Mouse (Mus musculus): ENCODE measurements around the gene Nanp.
A peak's percentile ranks its signal among the peaks of the same experiment; 100 is the strongest.

Nanp gene

GRCm38 (mm10) chr2:151039232-151039695 lies at the start of gene Nanp, which contains the start of gene Ninl:
TSS of gene Nanp (minus strand) at chr2:151039398.
TSS of gene Ninl (minus strand) at chr2:151039382.
- peak; percentile 91 to 93 for DNase-seq (ENCODE audit: low spot score in 2 of 2)

DNA sequence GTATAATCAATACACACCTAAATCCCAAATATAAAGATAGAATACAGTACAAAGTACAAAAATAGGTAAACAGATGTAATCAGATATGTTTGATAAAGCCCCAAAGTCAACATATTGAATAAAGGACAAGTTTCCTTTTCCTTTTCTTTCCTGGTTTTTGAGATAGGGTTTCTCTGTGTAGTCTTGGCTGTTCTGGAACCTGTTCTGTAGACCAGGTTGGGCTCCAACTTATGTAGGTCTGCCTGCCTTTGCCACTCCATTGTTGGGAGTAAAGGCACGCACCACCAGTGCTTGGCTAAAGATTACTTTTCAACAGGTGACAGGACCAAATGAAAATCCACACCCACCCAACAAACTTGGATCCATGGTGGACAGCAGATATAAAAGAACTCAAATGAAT lies 17.4 kb upstream of the Nanp start:
- no peak for DNase-seq (ENCODE audit: low spot score in 2 of 2)

DNA sequence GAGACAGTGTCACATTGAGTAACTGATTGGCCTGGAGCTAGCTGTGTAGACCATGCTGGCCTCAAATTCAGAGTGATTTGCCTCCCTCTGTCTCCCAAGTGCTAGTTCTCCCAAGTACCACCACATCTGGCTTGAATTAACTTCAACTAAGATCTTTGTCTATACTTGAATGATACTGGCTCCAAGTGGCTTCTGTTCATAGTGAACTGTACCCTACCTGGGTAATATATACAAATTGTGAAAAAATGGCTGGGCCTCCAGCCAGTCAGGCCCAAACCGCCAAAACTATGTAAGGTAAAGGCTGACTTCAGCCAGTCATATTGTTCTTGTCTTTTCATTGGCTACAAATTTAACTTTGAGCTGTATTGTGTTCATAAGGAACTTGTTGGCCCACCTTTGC lies 1.2 kb upstream of the Nanp start:
- no peak for DNase-seq (ENCODE audit: low spot score in 2 of 2)

GRCm38 (mm10) chr2:151039726-151040125 lies 528 bp upstream of the Nanp start:
- no peak for DNase-seq (ENCODE audit: low spot score in 2 of 2)

- no peak for DNase-seq (ENCODE audit: low spot score in 2 of 2)
These were observed 381 bp downstream of the Nanp start for GRCm38 (mm10) chr2:151038811-151039222.

DNA sequence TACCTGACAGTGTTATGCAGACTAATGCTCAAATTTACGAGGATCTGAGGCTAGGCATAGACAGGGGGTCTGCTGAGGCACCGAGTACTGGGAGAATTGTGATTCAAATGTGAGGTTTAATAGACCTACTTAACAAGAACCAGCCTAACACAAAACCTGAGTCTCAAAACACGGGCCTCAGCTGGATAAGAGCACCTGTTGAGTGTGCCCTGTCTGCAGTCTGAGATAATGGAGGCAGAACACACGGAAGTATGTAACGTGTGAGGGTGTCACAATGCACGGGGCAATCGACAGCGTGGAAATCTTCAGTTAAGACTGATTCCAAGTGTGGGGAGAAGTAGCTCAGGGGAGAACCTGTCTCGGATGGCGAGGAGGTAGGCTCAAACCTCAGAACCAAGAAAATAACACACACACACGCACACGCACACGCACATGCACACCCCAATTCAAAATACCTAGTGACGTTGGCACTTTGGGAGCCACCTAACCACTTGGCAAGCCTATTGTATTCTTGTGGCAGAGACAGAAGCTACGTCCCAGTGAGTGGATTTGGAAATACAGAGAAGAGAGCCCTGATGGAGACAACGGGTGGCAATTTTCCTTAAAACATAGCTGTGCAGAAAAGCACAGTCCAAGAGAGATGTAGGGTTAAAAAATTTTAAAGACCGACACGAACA lies 1.2 kb downstream of the Nanp start:
- DNase-seq (ENCODE audit: low spot score in 2 of 2) = no peak

GRCm38 (mm10) chr2:151037292-151037691 lies 1.9 kb downstream of the Nanp start:
- no peak for DNase-seq (ENCODE audit: low spot score in 2 of 2)

- DNase-seq (ENCODE audit: low spot score in 2 of 2) = no peak
These were observed 2.5 kb downstream of the Nanp start for GRCm38 (mm10) chr2:151036721-151037120.

- no peak for DNase-seq (ENCODE audit: low spot score in 2 of 2)
These were observed 4.8 kb downstream of the Nanp start for GRCm38 (mm10) chr2:151034435-151034834.

DNA sequence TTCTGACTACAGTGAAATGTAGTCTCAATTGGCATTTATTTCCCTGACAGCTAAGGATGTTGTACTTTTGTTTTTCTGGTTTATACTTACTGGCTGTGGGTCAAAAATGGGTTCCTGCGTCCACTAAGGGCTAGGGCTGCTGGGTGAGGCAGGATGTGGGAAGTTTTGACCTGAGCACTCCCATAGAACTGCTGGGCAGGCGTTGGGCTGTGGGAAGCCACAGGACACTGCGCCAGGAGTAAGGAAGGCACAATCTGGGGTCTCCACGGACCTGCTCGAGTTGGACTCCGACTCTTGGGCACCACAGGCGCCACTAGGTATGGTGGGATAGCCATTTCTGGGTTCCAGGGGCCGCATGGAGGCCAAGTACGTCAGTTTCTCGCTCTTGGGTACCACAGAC lies 18.0 kb downstream of the Nanp start:
- no peak for DNase-seq (ENCODE audit: low spot score in 2 of 2)

DNA sequence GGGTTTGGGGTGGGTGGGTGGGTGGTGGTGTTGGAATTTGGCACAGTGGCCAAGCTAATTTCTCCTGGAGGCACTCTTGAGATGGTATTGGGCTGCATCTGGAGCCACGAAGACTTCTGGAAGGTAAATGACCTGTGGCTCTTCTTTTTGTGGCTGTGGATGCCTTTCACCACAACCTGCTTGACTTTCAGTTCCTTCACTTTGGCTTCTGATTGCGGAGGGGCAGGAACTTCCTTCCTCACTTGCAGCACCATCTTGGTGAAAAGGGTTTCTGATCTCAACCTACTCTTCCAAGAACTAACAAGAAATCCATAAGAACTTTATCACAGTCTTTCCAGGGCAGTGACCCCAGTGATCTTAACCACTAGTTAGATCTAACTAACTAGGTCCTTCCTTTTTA lies 23.9 kb downstream of the Nanp start:
- no peak for DNase-seq (ENCODE audit: low spot score in 2 of 2)

GRCm38 (mm10) chr2:151011273-151011672 lies 27.9 kb downstream of the Nanp start:
- no peak for DNase-seq (ENCODE audit: low spot score in 2 of 2)

DNA sequence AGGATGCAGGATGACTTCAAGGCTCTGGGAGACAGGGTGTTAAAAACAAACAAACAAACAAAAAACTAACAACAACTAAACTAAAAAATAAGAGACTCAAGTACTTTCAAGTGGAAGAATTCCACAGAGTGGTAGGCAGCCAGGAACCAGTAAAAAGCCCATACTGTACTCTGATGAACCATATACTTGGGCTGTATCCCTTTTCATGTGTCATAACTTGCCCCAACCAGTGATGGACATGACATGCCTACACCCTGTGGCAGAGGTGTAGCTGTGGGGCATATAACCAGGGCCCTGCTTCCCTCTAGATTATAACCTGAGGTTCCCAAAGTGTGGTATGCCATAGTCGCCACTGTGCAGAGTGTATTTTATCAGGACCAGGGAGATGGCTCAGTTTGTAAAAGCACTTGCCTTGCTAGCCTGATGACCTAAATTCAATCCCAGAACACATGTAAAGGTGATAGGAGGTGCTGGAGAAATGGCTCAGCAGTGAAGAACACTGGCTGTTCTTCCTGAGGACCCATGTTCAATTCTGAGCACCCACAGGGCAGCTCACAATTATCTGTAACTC lies 29.6 kb downstream of the Nanp start:
- DNase-seq (ENCODE audit: low spot score in 2 of 2) = no peak

DNA sequence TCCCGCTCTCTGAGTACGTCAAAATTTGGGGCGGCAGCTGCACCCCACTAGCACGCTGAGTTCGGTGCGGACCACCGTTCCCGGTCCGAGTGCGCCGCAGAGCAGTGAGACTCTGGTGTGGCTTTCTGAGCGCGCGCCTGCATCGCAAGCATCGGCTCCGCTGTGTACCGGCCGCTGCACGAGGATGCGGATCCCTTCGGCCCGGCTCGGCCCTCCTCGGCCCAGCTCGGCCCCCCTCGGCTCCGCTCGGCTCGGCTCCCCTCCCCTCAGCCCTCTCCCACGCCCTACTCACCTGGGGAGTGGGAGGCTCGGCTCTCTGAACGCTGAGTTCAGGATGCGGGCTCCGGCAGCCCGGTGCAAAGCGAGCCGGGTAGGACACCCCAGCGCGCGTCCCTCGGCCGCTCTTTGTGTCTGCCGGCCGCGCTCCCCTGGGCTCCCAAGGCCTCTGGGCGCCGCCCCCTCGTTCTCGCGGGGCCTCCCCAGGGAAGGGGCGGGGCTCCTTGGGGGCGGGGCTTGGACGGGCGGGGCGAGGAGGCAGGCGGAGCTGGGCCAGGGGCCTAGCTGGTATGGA lies 30.2 kb downstream of the Nanp start:
- DNase-seq (ENCODE audit: low spot score in 2 of 2) = peak; percentile 64 to 71

DNA sequence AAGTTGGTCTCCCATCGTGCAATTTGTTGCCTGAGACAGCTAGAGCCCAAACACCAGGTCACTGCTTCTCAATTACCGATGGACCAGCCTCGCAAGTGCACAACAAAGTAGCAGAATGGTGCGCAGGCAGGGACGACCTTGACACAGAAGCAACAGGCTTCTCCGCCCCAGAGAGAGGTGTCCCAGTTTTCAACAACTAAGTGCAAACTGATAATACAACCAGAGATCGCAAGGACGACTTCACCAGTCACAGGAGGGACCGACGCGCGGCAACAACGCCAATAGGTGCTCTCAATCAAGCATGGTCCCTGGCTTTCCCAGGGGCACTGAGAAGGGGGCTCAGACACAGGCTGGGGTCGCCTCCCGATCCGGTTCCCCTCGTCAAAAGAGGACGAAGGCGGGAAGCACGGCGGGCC lies 30.7 kb downstream of the Nanp start:
- no peak for DNase-seq (ENCODE audit: low spot score in 2 of 2)

GRCm38 (mm10) chr2:151008006-151008405 lies 31.2 kb downstream of the Nanp start:
- no peak for DNase-seq (ENCODE audit: low spot score in 2 of 2)

GRCm38 (mm10) chr2:151006281-151006945 lies 32.8 kb downstream of the Nanp start:
- no peak for DNase-seq (ENCODE audit: low spot score in 2 of 2)

DNA sequence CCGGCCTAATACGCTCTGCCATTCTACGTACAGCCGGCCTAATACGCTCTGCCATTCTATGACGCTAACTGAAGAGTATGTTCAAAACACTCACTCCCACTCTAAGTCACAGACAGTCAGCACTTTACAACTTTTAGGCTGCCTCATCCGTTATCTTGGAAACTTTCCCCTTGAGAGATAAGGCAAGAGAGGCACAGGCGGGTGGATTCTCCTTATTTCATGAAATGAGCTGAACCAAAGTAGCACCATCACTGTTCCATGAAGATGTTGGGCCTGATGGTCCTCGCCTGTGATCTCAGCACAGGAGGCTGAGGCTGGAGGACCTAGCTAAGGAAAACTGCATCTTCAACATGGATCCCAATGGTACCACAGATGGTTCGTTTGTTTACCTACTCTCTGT lies 34.8 kb downstream of the Nanp start:
- no peak for DNase-seq (ENCODE audit: low spot score in 2 of 2)

- DNase-seq (ENCODE audit: low spot score in 2 of 2) = no peak
These were observed 35.4 kb downstream of the Nanp start for GRCm38 (mm10) chr2:151003796-151004195.

- no peak for DNase-seq (ENCODE audit: low spot score in 2 of 2)
These were observed 37.5 kb downstream of the Nanp start for GRCm38 (mm10) chr2:151001619-151002175.

DNA sequence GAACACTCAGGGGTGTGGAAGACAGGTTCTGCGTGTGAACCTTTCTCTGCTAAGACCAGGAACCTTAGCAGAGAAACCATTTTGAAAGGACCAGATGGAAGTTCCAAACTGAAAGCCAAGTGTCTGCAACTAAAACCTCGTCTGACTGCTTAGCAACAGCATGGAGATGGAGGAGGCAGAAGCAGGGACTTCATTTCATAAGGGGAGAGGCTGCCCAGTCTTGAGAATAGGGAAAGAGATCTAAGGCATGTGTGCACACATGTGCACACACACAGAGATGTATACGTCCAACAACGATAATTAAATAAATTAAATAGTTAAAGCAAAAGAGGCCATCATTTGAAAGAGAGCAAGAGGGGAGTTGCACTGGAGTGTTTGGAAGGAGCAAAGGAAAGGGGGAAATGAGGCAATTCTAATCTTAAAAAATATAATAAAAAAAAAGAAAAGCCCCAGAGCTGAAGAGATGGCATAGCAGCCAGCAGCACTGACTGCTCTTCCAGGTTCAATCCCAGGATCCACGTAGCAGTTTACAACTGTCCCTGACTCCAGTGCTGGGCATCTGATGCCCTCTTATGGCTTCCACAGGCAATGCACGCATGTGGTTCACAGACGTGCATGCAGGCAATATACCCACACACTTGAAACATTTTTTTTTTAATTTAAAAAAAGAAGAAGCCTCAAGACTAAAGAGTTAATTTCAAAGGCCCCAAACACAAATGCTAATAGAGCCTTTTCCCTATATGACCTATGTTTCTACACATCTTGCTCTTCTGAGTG lies 38.6 kb downstream of the Nanp start:
- DNase-seq (ENCODE audit: low spot score in 2 of 2) = no peak

DNA sequence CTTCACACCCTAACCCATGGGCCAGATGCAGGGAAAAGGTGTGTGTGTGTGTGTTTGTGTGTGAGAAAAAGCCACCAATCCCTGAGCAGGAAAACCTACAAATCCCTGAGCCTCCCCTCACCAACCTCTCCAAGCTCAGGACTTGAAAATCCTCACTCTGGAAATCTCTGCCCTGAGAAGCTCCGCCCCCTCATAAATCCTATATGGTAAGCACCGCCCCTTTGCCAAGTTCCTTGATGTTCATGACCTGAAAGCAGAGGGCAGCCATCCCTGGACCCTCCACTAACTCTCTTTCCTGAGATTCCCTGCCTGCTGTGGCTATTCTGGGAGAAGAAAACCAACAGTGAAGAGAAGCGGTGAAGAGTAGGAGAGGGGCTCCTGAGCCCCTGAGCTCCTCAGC lies 40.2 kb downstream of the Nanp start:
- DNase-seq (ENCODE audit: low spot score in 2 of 2) = no peak

Measured in urinary bladder, adult 18-20 months (tissue).